Mouse (Mus musculus) forebrain, embryonic 15.5 days (tissue): Measurements from ENCODE around the gene Mpz. TPM values are rescaled to one million over a fixed set of nuclear protein-coding genes. Genes with fewer than 3 reads are reported as not detected.

ENCODE experiments used
- polyA plus RNA-seq: library from polyadenylated mRNA; unstranded; fragments of >200 nt; fragmentation: Nextera tagmentation; extraction: Ambion mirVana; gene quantifications from 2 replicates; pipeline ENCODE4 v1.2.1, GENCODE M21; 2015

The Mpz gene
- polyA plus RNA-seq, 1 experiment from 2014 or later: 0.23 TPM

Other genes with a start within 250 kb of the Mpz start
- gene Fcrlb, start 237.8 kb upstream of the Mpz start, polyA plus RNA-seq: 0.22 and 0.28 TPM in 2 replicates
- not detected in 2 replicates for gene Fcrla, start 223.1 kb upstream of the Mpz start, polyA plus RNA-seq
- 1.0 and 1.1 TPM in 2 replicates for gene Fcgr2b, start 174.2 kb upstream of the Mpz start, polyA plus RNA-seq
- 0.34 and 0.36 TPM in 2 replicates for gene Fcgr4, start 131.8 kb upstream of the Mpz start, polyA plus RNA-seq
- 8.7 and 8.8 TPM in 2 replicates for gene Fcgr3, start 85.8 kb upstream of the Mpz start, polyA plus RNA-seq
- gene Cfap126, start 36.8 kb upstream of the Mpz start, polyA plus RNA-seq: 4.0 and 10.3 TPM in 2 replicates
- gene Sdhc, start 108 bp upstream of the Mpz start, polyA plus RNA-seq: 211 and 213 TPM in 2 replicates
- 7.1 and 9.8 TPM in 2 replicates for gene Pcp4l1, start 45.6 kb downstream of the Mpz start, polyA plus RNA-seq
- 0.22 and 0.38 TPM in 2 replicates for gene Nr1i3, start 63.3 kb downstream of the Mpz start, polyA plus RNA-seq
- 42.0 and 46.6 TPM in 2 replicates for gene Tomm40l, start 71.8 kb downstream of the Mpz start, polyA plus RNA-seq
- 1.8 and 4.2 TPM in 2 replicates for gene Apoa2, start 74.3 kb downstream of the Mpz start, polyA plus RNA-seq
- 19.6 and 22.0 TPM in 2 replicates for gene Fcer1g, start 83.7 kb downstream of the Mpz start, polyA plus RNA-seq
- 8.1 and 8.3 TPM in 2 replicates for gene Adamts4, start 99.7 kb downstream of the Mpz start, polyA plus RNA-seq
- 215 and 221 TPM in 2 replicates for gene Ndufs2, start 100.7 kb downstream of the Mpz start, polyA plus RNA-seq
- 107 and 111 TPM in 2 replicates for gene B4galt3, start 119.6 kb downstream of the Mpz start, polyA plus RNA-seq
- gene Ppox, start 130.5 kb downstream of the Mpz start, polyA plus RNA-seq: 46.5 and 53.1 TPM in 2 replicates
- 132 and 135 TPM in 2 replicates for gene Usp21, start 137.3 kb downstream of the Mpz start, polyA plus RNA-seq
- 105 and 110 TPM in 2 replicates for gene Ufc1, start 144.3 kb downstream of the Mpz start, polyA plus RNA-seq
- 56.6 and 57.3 TPM in 2 replicates for gene Dedd, start 178.4 kb downstream of the Mpz start, polyA plus RNA-seq
- gene Nit1, start 194.9 kb downstream of the Mpz start, polyA plus RNA-seq: 57.8 and 62.0 TPM in 2 replicates
- gene Pfdn2, start 195.0 kb downstream of the Mpz start, polyA plus RNA-seq: 146 and 149 TPM in 2 replicates
- 3.8 and 4.0 TPM in 2 replicates for gene Klhdc9, start 210.1 kb downstream of the Mpz start, polyA plus RNA-seq
- 0.49 and 0.74 TPM in 2 replicates for gene Nectin4, start 219.4 kb downstream of the Mpz start, polyA plus RNA-seq
- 0.61 and 0.71 TPM in 2 replicates for gene Arhgap30, start 238.2 kb downstream of the Mpz start, polyA plus RNA-seq